Mouse (Mus musculus) heart, postnatal 14 days (tissue): Measurements from ENCODE around the gene Clec4e. TPM values are rescaled to one million over a fixed set of nuclear protein-coding genes. Genes with fewer than 3 reads are reported as not detected.
"Not testable (repeated sequence)": the region's sequence is repeated elsewhere in the genome, so short reads cannot be mapped to it uniquely, and the experiment has no call there.

Experiments used
- DNase-seq, 2 experiments: peaks; one replicate each; pipeline ENCODE4 v3.0.0; 2021 to 2022
- intact Hi-C: fragments of 180-260 bp; cut with DNase I; formaldehyde crosslinking; loops from one replicate; pipeline ENCODE4 v1.15.1; 2025
- long read RNA-seq, 2 experiments: library from polyadenylated mRNA; stranded (forward); transcript quantifications; one replicate each; pipeline ENCODE4 v2.0.0; 2021
- total RNA-seq, 2 experiments: library from RNA; stranded (reverse); gene quantifications; 2 replicates each; pipeline ENCODE4 v1.2.3; 2021

Gene Clec4e
- under 1 TPM in 1 of 2 experiments, not detected in 1; 0.22 TPM for total RNA-seq
- long read RNA-seq, experiment 1, result 0 reads
- long read RNA-seq, experiment 2, result 0 reads

GRCm38 (mm10) chr6:123289753-123290152, at the start of gene Clec4e:
Gene Clec4e (minus strand): TSS chr6:123289870.
- DNase-seq, result no peak
- intact Hi-C loops, result no loop called here

GRCm38 (mm10) chr6:123332503-123332902, 42.8 kb upstream of the Clec4e start:
- no peak for DNase-seq
- intact Hi-C loops, result no loop called here

GRCm38 (mm10) chr6:123308033-123308432, 18.4 kb upstream of the Clec4e start, which contains the start of gene Vmn2r19:
Gene Vmn2r19 (plus strand): TSS chr6:123308333.
- DNase-seq, result no peak
- intact Hi-C loops, result no loop called here

GRCm38 (mm10) chr6:123306315-123306714, 16.6 kb upstream of the Clec4e start:
- DNase-seq, intact Hi-C loops: not testable (repeated sequence)

- intact Hi-C loops, result no loop called here
- no peak for DNase-seq
These were observed 7.0 kb upstream of the Clec4e start for GRCm38 (mm10) chr6:123296687-123297086.

GRCm38 (mm10) chr6:123293509-123293908, 3.8 kb upstream of the Clec4e start:
- DNase-seq, intact Hi-C loops: not testable (repeated sequence)

GRCm38 (mm10) chr6:123292751-123293400, 3.2 kb upstream of the Clec4e start:
- DNase-seq, result no peak
- intact Hi-C loops, result no loop called here

- intact Hi-C loops, result no loop called here
- DNase-seq, result no peak
These were observed 739 bp downstream of the Clec4e start for GRCm38 (mm10) chr6:123288931-123289330.

- DNase-seq, result no peak
- intact Hi-C loops, result no loop called here
These were observed 3.4 kb downstream of the Clec4e start for GRCm38 (mm10) chr6:123286311-123286710.

- DNase-seq, result no peak
- intact Hi-C loops, result no loop called here
These were observed 10.2 kb downstream of the Clec4e start for GRCm38 (mm10) chr6:123279443-123279842.

GRCm38 (mm10) chr6:123266945-123267344, 22.7 kb downstream of the Clec4e start:
- intact Hi-C loops, result no loop called here

GRCm38 (mm10) chr6:123265809-123266208, 23.9 kb downstream of the Clec4e start:
- DNase-seq, result no peak
- intact Hi-C loops, result no loop called here

More at GRCm38 (mm10) chr6:123266945-123267344, 22.7 kb downstream of the Clec4e start:
- no peak for DNase-seq

GRCm38 (mm10) chr6:123264194-123264593, 25.5 kb downstream of the Clec4e start:
- intact Hi-C loops, result no loop called here
- DNase-seq, result no peak

- no peak for DNase-seq
- intact Hi-C loops, result no loop called here
These were observed 28.0 kb downstream of the Clec4e start, which contains the start of gene Clec4d for GRCm38 (mm10) chr6:123261555-123262161. Gene Clec4d (plus strand): TSS chr6:123262111.

GRCm38 (mm10) chr6:123260868-123261267, 28.8 kb downstream of the Clec4e start:
- no peak for DNase-seq
- intact Hi-C loops, result no loop called here

- intact Hi-C loops, result no loop called here
- DNase-seq, result no peak
These were observed 29.6 kb downstream of the Clec4e start for GRCm38 (mm10) chr6:123259889-123260603.

GRCm38 (mm10) chr6:123258946-123259345, 30.7 kb downstream of the Clec4e start:
- DNase-seq, result no peak
- intact Hi-C loops, result no loop called here

GRCm38 (mm10) chr6:123252735-123253134, 36.9 kb downstream of the Clec4e start:
- intact Hi-C loops, result no loop called here
- no peak for DNase-seq

GRCm38 (mm10) chr6:123248862-123249261, 40.8 kb downstream of the Clec4e start:
- intact Hi-C loops, DNase-seq: not testable (repeated sequence)

- intact Hi-C loops, result no loop called here
- DNase-seq, result no peak
These were observed 45.5 kb downstream of the Clec4e start for GRCm38 (mm10) chr6:123244201-123244600.

- intact Hi-C loops, result no loop called here
These were observed 52.1 kb downstream of the Clec4e start for GRCm38 (mm10) chr6:123237582-123237981.

More at GRCm38 (mm10) chr6:123237582-123237981, 52.1 kb downstream of the Clec4e start:
- DNase-seq, result no peak
